Mouse (Mus musculus) liver, postnatal 0 days (tissue): ENCODE results near the gene Mapk10. TPM values are rescaled to one million over a fixed set of nuclear protein-coding genes. Genes with fewer than 3 reads are reported as not detected.

Experiments
- ATAC-seq: fragments of 200-750 bp; cut with Nextera tagmentation; 2 replicates; pipeline ENCODE4 v1.8.0; 2017; ENCODE audit warnings: mild to moderate bottlenecking, moderate library complexity
- DNase-seq: peaks from one replicate; pipeline ENCODE4 v3.0.0-alpha.2; 2016
- H3K27ac ChIP-seq: fragments of 300-500 bp; sonication (generic); 2 replicates; pipeline ENCODE4 v1.5.1; 2014; ENCODE audit warnings: antibody characterized with exemption, moderate library complexity, mild to moderate bottlenecking, low read depth
- H3K27me3 ChIP-seq: fragments of 300-500 bp; sonication (generic); 2 replicates; pipeline ENCODE4 v1.6.1; 2014; ENCODE audit warnings: low read length, control low read depth, mixed read lengths; ENCODE audit not compliant: insufficient read depth
- H3K36me3 ChIP-seq: fragments of 300-500 bp; sonication (generic); replicated peaks from 2 replicates; pipeline ENCODE4 v1.6.1; 2014; ENCODE audit warnings: mild to moderate bottlenecking, control low read depth, low read length, moderate library complexity, mixed read lengths; ENCODE audit not compliant: insufficient read depth
- H3K4me1 ChIP-seq: fragments of 300-500 bp; sonication (generic); 2 replicates; pipeline ENCODE4 v1.6.1; 2014; ENCODE audit warnings: antibody characterized with exemption, mild to moderate bottlenecking, control low read depth; ENCODE audit not compliant: insufficient read depth
- H3K4me2 ChIP-seq: fragments of 300-500 bp; sonication (generic); 2 replicates; pipeline ENCODE4 v1.6.1; 2014; ENCODE audit warnings: low read depth, mild to moderate bottlenecking, low read length, moderate library complexity, mixed read lengths
- H3K4me3 ChIP-seq: fragments of 300-500 bp; sonication (generic); 2 replicates; pipeline ENCODE4 v1.5.1; 2014; ENCODE audit warnings: low read depth, low read length
- H3K9ac ChIP-seq: fragments of 300-500 bp; sonication (generic); replicated peaks from 2 replicates; pipeline ENCODE4 v1.6.1; 2014; ENCODE audit warnings: mild to moderate bottlenecking, moderate library complexity
- H3K9me3 ChIP-seq: fragments of 300-500 bp; sonication (generic); 2 replicates; pipeline ENCODE4 v1.6.1; 2016; ENCODE audit warnings: mild to moderate bottlenecking, control low read depth, low read length, mixed read lengths
- CTCF ChIP-seq: sonication (generic); IDR thresholded peaks from 2 replicates; pipeline ENCODE4 v1.5.1; 2016; ENCODE audit warnings: antibody characterized with exemption, low read depth
- EP300 ChIP-seq: IDR thresholded peaks from 2 replicates; pipeline ENCODE4 v1.6.1; 2016; ENCODE audit warnings: antibody characterized with exemption, low read depth, mild to moderate bottlenecking
- WGBS: fragments of 180-500 bp; shearing (Covaris S2); extraction: QIAGEN DNeasy Blood & Tissue Kit; methylation state at CpG from one replicate; pipeline ENCODE4 v1.1.7; 2014; ENCODE audit not compliant: insufficient replicate concordance; 5-methylcytosine and 5-hydroxymethylcytosine counted together
- polyA plus RNA-seq: library from polyadenylated mRNA; unstranded; fragments of >200 nt; fragmentation: Nextera tagmentation; extraction: Ambion mirVana; gene quantifications from 2 replicates; pipeline ENCODE4 v1.2.1, GENCODE M21; 2015

Mapk10 gene
- polyA plus RNA-seq, 1 experiment from 2014 or later: not detected

- no peaks in the 10 kb centered on the region for H3K4me1 ChIP-seq
- H3K27ac ChIP-seq: no peak overlapping the region
- no peak overlapping the region for H3K9ac ChIP-seq
- no peak for TF ChIP-seq EP300
- no peak for TF ChIP-seq CTCF
- H3K4me2 ChIP-seq: no peak overlapping the region
- no peaks in the 10 kb centered on the region for H3K9me3 ChIP-seq
- no peaks in the 10 kb centered on the region for H3K36me3 ChIP-seq
- ATAC-seq (no peak), DNase-seq (no peak)
- no peak overlapping the region for H3K4me3 ChIP-seq
- 74% methylated on average over 7 of the region's 7 CpGs for WGBS
- no peaks in the 10 kb centered on the region for H3K27me3 ChIP-seq
These were observed 35.1 kb downstream of the Mapk10 start for GRCm38 (mm10) chr5:103175989-103176388.

GRCm38 (mm10) chr5:103174607-103175006 is 36.5 kb downstream of the Mapk10 start:
- no peak for DNase-seq
- Histone ChIP-seq H3K36me3 (no peaks in the 10 kb centered on the region), H3K27ac (no peak overlapping the region), H3K27me3 (no peaks in the 10 kb centered on the region), H3K4me3 (no peak overlapping the region), H3K4me1 (no peaks in the 10 kb centered on the region), H3K4me2 (no peak overlapping the region), H3K9ac (no peak overlapping the region), H3K9me3 (no peaks in the 10 kb centered on the region; the same call in 1 of the 2 replicates)
- TF ChIP-seq CTCF (no peak), EP300 (no peak)
- no peak for ATAC-seq
- WGBS: 69% methylated on average over 7 of the region's 7 CpGs

GRCm38 (mm10) chr5:103171207-103171606 is 39.9 kb downstream of the Mapk10 start:
- no peak overlapping the region for H3K4me2 ChIP-seq
- 76% methylated on average over 3 of the region's 3 CpGs for WGBS
- no peak overlapping the region for H3K27ac ChIP-seq
- H3K9me3 ChIP-seq: no peaks in the 10 kb centered on the region; the same call in 1 of the 2 replicates
- DNase-seq: no peak
- no peaks in the 10 kb centered on the region for H3K4me1 ChIP-seq
- H3K36me3 ChIP-seq: no peaks in the 10 kb centered on the region
- no peak for TF ChIP-seq CTCF
- no peak for TF ChIP-seq EP300
- ATAC-seq: no peak
- H3K4me3 ChIP-seq: no peak overlapping the region
- no peak overlapping the region for H3K9ac ChIP-seq
- no peaks in the 10 kb centered on the region for H3K27me3 ChIP-seq

GRCm38 (mm10) chr5:103167371-103167770 is 43.8 kb downstream of the Mapk10 start:
- no peak overlapping the region for H3K4me2 ChIP-seq
- no peaks in the 10 kb centered on the region; the same call in 1 of the 2 replicates for H3K9me3 ChIP-seq
- no peaks in the 10 kb centered on the region for H3K36me3 ChIP-seq
- no peak for TF ChIP-seq CTCF
- TF ChIP-seq EP300: no peak
- WGBS: 82% methylated on average over 5 of the region's 5 CpGs
- H3K27me3 ChIP-seq: no peaks in the 10 kb centered on the region
- no peak overlapping the region for H3K4me3 ChIP-seq
- DNase-seq (no peak), ATAC-seq (no peak)
- no peak overlapping the region for H3K27ac ChIP-seq
- no peaks in the 10 kb centered on the region for H3K4me1 ChIP-seq
- H3K9ac ChIP-seq: no peak overlapping the region

- Histone ChIP-seq H3K4me2 (no peak overlapping the region), H3K4me1 (no peaks in the 10 kb centered on the region), H3K27me3 (no peaks in the 10 kb centered on the region), H3K9ac (no peak overlapping the region), H3K4me3 (no peak overlapping the region), H3K36me3 (no peaks in the 10 kb centered on the region), H3K27ac (no peak overlapping the region), H3K9me3 (no peaks in the 10 kb centered on the region; the same call in 1 of the 2 replicates)
- DNase-seq (no peak), ATAC-seq (no peak)
- TF ChIP-seq CTCF: no peak
- no peak for TF ChIP-seq EP300
- 64% methylated on average over 2 of the region's 2 CpGs for WGBS
These were observed 44.4 kb downstream of the Mapk10 start for GRCm38 (mm10) chr5:103166755-103167154.

- no peak for TF ChIP-seq CTCF
- no peak for TF ChIP-seq EP300
- H3K27ac ChIP-seq: no peak overlapping the region
- no peak overlapping the region for H3K4me3 ChIP-seq
- ATAC-seq: no peak
- H3K4me2 ChIP-seq: no peak overlapping the region
- no peaks in the 10 kb centered on the region for H3K27me3 ChIP-seq
- no peaks in the 10 kb centered on the region for H3K9me3 ChIP-seq
- no peaks in the 10 kb centered on the region for H3K4me1 ChIP-seq
- WGBS: 70% methylated on average over 3 of the region's 3 CpGs
- H3K9ac ChIP-seq: no peak overlapping the region
- no peaks in the 10 kb centered on the region for H3K36me3 ChIP-seq
- DNase-seq: no peak
These were observed 47.1 kb downstream of the Mapk10 start for GRCm38 (mm10) chr5:103164022-103164421.

- no peak for TF ChIP-seq EP300
- TF ChIP-seq CTCF: no peak
- 55% methylated on average over 3 of the region's 3 CpGs for WGBS
- ATAC-seq (no peak), DNase-seq (no peak)
- H3K9ac ChIP-seq: no peak overlapping the region
- no peak overlapping the region for H3K4me3 ChIP-seq
- H3K27ac ChIP-seq: no peak overlapping the region
- no peaks in the 10 kb centered on the region for H3K4me1 ChIP-seq
- H3K4me2 ChIP-seq: no peak overlapping the region
- no peaks in the 10 kb centered on the region for H3K27me3 ChIP-seq
- H3K9me3 ChIP-seq: no peaks in the 10 kb centered on the region
- H3K36me3 ChIP-seq: no peaks in the 10 kb centered on the region
These were observed 49.6 kb downstream of the Mapk10 start for GRCm38 (mm10) chr5:103161574-103161973.
